Mouse (Mus musculus) heart, embryonic 14.5 days (tissue): Measurements from ENCODE around the gene Phex. TPM values are rescaled to one million over a fixed set of nuclear protein-coding genes. Genes with fewer than 3 reads are reported as not detected.

Source experiments
- ATAC-seq: fragments of 200-750 bp; cut with Nextera tagmentation; 2 replicates; pipeline ENCODE4 v1.8.0; 2017; ENCODE audit warnings: low read depth, moderate TSS enrichment; ENCODE audit not compliant: insufficient number of reproducible peaks, insufficient read depth, low FRiP score
- H3K27ac ChIP-seq, 2 experiments: fragments of 200-500 bp in 1 of 2; fragments of 300-500 bp in 1 of 2; sonication (generic) in 1 of 2; replicated peaks in 1 of 2; 2 replicates each; pipeline ENCODE4 v1.5.1; 2012 to 2014; ENCODE audit warnings: low read depth in 2 of 2, low read length in 2 of 2, control low read depth in 1 of 2, mild to moderate bottlenecking in 1 of 2, mixed read lengths in 1 of 2; ENCODE audit not compliant: control insufficient read depth in 1 of 2, insufficient read depth in 1 of 2
- H3K27me3 ChIP-seq: fragments of 300-500 bp; sonication (generic); 2 replicates; pipeline ENCODE4 v1.6.1; 2014; ENCODE audit warnings: mild to moderate bottlenecking, low read length, control low read depth; ENCODE audit not compliant: control insufficient read depth, insufficient read depth
- H3K36me3 ChIP-seq: fragments of 300-500 bp; sonication (generic); 2 replicates; pipeline ENCODE4 v1.6.1; 2014; ENCODE audit warnings: mild to moderate bottlenecking, control low read depth, low read length, mixed read lengths; ENCODE audit not compliant: control insufficient read depth, insufficient read depth
- H3K4me1 ChIP-seq, 2 experiments: fragments of 200-500 bp in 1 of 2; fragments of 300-500 bp in 1 of 2; sonication (generic) in 1 of 2; 2 replicates each; pipeline ENCODE4 v1.6.1; 2012 to 2014; ENCODE audit warnings: low read length in 2 of 2, control low read depth in 1 of 2, mixed read lengths in 1 of 2; ENCODE audit not compliant: control insufficient read depth in 2 of 2, insufficient read depth in 2 of 2
- H3K4me2 ChIP-seq: fragments of 300-500 bp; sonication (generic); 2 replicates; pipeline ENCODE4 v1.6.1; 2014; ENCODE audit warnings: mild to moderate bottlenecking, low read length
- H3K4me3 ChIP-seq, 2 experiments: fragments of 200-500 bp in 1 of 2; fragments of 300-500 bp in 1 of 2; sonication (generic) in 1 of 2; 2 replicates each; pipeline ENCODE4 v1.5.1; 2012 to 2014; ENCODE audit warnings: low read length in 2 of 2, mild to moderate bottlenecking in 2 of 2, control low read depth in 1 of 2, low read depth in 1 of 2, moderate library complexity in 1 of 2; ENCODE audit not compliant: control insufficient read depth in 1 of 2, insufficient read depth in 1 of 2
- H3K9ac ChIP-seq: fragments of 300-500 bp; sonication (generic); 2 replicates; pipeline ENCODE4 v1.6.1; 2014; ENCODE audit warnings: mild to moderate bottlenecking, low read length
- H3K9me3 ChIP-seq: fragments of 300-500 bp; sonication (generic); 2 replicates; pipeline ENCODE4 v1.6.1; 2016; ENCODE audit warnings: low read length, control low read depth; ENCODE audit not compliant: control insufficient read depth
- WGBS: fragments of 180-500 bp; shearing (Covaris S2); extraction: QIAGEN DNeasy Blood & Tissue Kit; methylation state at CpG from one replicate; pipeline ENCODE4 v1.1.7; 2014; 5-methylcytosine and 5-hydroxymethylcytosine counted together
- polyA plus RNA-seq: library from polyadenylated mRNA; unstranded; fragments of >200 nt; fragmentation: Nextera tagmentation; extraction: Ambion mirVana; gene quantifications from 2 replicates; pipeline ENCODE4 v1.2.1, GENCODE M21; 2014

The Phex gene
- polyA plus RNA-seq, 1 experiment from 2014 or later = 0.26 TPM

DNA sequence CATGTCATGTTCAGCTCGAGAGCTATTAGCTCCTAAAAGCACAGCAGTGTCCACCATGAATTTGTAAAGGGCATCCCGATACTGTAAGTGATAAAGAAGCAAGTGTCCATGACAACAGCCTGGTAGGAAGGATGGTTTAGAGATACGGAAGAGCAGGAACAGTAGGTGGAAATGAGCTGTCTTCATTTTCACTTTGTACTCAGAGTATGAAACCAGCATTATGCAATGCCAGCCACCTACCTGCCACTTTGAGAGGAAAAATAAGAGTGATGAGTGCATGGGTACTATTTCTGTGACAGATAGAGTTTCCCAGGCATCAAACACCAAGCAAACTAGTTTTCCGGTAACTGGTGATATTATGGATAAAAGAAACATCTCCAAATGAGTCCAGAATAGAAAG, 59.6 kb downstream of the Phex start:
- Histone ChIP-seq H3K4me3 (no peak overlapping the region), H3K9ac (no peak overlapping the region), H3K4me2 (no peak overlapping the region), H3K9me3 (no peaks in the 10 kb centered on the region), H3K4me1 (no peaks in the 10 kb centered on the region), H3K36me3 (no peaks in the 10 kb centered on the region), H3K27ac (no peak overlapping the region), H3K27me3 (no peaks in the 10 kb centered on the region)
- 69% methylated on average over 4 of the region's 4 CpGs for WGBS
- ATAC-seq = no peak

DNA sequence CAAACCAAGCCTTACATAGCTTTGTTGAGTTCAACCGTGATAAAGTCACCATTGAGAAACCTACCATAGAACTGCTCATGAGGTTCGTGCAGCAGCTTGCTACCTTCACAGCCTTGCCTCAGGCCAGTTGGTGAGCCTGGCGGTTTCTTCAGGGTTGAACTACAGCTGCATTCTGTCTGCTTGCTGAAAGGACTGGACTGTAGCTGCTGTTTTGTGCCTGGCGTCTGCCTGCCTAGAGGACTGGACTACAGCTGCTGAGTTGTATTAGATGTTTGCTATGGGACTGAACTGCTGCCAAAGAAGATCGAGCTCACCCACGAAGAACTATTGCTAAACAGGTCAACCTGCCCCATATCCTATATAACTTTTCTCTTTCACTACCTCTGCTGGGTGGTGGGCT, 68.9 kb downstream of the Phex start:
- Histone ChIP-seq H3K4me3 (no peak overlapping the region), H3K36me3 (no peaks in the 10 kb centered on the region), H3K27me3 (no peaks in the 10 kb centered on the region), H3K4me2 (no peak overlapping the region), H3K4me1 (no peaks in the 10 kb centered on the region), H3K27ac (no peak overlapping the region), H3K9me3 (no peaks in the 10 kb centered on the region), H3K9ac (no peak overlapping the region)
- WGBS = 68% methylated on average over 6 of the region's 6 CpGs
- no peak for ATAC-seq

DNA sequence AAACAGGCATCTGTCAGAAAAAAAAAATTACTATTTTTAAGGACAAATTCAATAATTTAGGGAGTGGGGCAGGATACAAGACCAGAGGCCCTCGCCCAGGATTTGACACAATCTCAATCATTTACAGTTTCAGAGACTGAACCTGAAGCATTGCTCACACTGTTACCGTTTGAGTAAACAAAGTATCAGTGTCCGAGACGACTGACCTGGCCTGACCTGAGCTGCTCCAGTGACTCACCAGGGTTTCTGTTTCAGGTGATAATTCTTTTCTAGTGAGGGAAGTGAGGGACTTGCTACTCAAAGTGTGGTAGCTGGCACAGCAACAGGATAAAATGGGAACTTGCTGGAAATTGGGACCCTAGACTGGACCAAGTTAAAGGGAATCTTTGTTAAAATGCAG, 80.4 kb downstream of the Phex start:
- Histone ChIP-seq H3K4me2 (no peak overlapping the region), H3K9ac (no peak overlapping the region), H3K27ac (no peak overlapping the region), H3K36me3 (no peaks in the 10 kb centered on the region), H3K4me1 (no peaks in the 10 kb centered on the region), H3K4me3 (no peak overlapping the region), H3K27me3 (no peaks in the 10 kb centered on the region), H3K9me3 (no peaks in the 10 kb centered on the region)
- 34% methylated on average over 4 of the region's 4 CpGs for WGBS
- no peak for ATAC-seq

DNA sequence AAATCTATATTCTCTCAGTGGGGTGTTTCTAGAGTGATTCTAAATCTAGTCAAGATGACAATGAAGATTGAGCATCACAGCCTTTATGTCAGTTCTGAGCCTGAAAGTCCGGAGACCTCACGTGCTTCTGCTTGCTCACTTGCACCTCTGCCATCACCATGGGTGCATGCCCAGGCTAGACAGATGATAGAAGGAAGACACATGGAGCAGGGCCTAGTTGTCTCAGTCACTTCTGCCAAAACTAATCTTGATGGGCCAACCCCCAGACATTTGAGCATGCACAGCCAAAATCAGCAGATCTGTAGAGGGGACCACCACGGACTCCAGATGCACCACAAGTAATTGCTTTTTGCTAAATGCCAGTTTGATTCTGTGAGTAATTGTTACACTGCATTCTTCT, 85.3 kb downstream of the Phex start:
- H3K4me3 ChIP-seq = no peak overlapping the region
- H3K27me3 ChIP-seq = no peaks in the 10 kb centered on the region
- 68% methylated on average over 3 of the region's 3 CpGs for WGBS
- no peak overlapping the region for H3K9ac ChIP-seq
- H3K4me1 ChIP-seq = no peaks in the 10 kb centered on the region
- no peak overlapping the region for H3K4me2 ChIP-seq
- H3K27ac ChIP-seq = no peak overlapping the region
- H3K9me3 ChIP-seq = no peaks in the 10 kb centered on the region
- ATAC-seq = no peak
- H3K36me3 ChIP-seq = no peaks in the 10 kb centered on the region

DNA sequence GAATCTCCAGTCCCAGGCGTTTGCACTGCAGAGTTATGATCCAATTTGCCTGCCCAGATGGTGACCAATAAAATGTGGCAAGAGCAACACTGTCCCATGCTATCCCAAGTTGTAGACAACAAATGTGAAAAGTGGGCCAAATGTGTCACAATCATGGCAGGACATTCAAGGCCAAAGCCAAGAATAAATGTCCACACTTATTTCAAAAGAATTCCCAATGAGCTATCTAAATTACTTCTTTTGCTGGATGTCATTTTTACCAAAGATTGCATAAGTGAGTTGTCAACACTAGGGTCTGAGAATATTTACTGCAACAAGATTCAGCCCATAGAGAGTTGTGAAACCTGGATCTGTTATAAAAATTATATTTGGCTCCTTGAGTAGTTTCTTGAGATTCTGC, 86.7 kb downstream of the Phex start:
- 42% methylated on average over 1 of the region's 1 CpGs for WGBS
- H3K27ac ChIP-seq = no peak overlapping the region
- no peak overlapping the region for H3K9ac ChIP-seq

DNA sequence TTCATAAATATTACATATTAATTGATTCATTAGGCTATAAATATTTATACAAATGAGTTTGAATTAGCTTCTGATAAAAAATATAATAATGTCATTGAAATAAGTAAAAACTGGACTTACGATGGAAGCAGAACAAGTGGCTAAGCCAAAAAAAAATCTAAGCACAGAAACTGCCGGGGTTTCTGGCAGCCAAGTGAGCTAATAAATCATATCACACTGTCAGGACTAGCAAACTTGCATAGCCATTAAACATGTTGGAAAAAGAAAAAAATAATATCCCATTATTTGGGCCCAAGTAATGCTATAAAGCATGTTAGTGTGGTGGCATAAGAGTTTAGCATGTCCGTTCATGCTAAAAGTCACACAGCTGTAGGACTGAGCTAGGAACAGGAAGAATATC, 87.4 kb downstream of the Phex start:
- no peak for ATAC-seq
- H3K27ac ChIP-seq = no peak overlapping the region
- no peaks in the 10 kb centered on the region for H3K27me3 ChIP-seq
- H3K4me3 ChIP-seq = no peak overlapping the region
- no peaks in the 10 kb centered on the region for H3K36me3 ChIP-seq
- 84% methylated on average over 3 of the region's 3 CpGs for WGBS
- H3K9ac ChIP-seq = no peak overlapping the region
- no peaks in the 10 kb centered on the region for H3K9me3 ChIP-seq
- H3K4me2 ChIP-seq = no peak overlapping the region
- no peaks in the 10 kb centered on the region for H3K4me1 ChIP-seq

More for the DNA sequence above, 86.7 kb downstream of the Phex start:
- Histone ChIP-seq H3K9me3 (no peaks in the 10 kb centered on the region), H3K27me3 (no peaks in the 10 kb centered on the region), H3K4me3 (no peak overlapping the region), H3K4me2 (no peak overlapping the region), H3K36me3 (no peaks in the 10 kb centered on the region), H3K4me1 (no peaks in the 10 kb centered on the region)
- no peak for ATAC-seq

DNA sequence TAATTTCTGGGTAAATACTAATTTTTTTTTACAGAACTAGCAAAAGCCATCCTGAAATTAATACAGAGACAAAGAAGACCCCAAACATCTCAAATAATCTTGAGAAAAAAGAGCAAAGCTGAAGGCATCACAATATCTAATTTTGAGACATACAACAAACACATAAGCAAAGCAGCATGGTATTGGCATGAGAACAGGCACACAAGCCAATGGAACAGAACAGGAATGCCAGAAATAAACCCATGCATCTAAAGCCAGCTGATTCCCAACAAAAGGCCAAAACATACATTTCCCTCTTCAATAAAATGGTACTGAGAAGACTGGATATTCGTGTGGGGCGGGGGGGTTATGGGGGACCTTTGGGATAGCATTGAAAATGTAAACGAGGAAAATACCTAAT, 90.7 kb downstream of the Phex start:
- WGBS = 73% methylated on average over 3 of the region's 3 CpGs

DNA sequence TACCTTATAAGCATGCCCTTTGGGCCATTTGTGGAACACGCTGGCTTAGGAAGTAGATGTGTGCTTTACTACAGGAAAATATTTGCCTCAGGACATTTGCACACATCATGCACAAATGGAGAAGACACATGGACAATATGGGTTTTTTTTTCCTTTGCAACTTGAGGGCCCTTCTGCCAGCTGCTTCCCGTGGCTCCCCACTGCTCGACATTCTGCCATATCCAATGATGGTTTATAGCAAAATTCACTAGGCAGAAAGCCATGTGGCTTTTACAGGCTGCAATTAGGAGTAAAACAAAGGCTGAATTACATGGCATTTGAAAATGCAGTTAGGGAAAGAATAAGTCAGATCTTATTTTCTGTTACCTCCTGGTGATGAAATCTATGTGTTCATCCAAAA, 104.8 kb downstream of the Phex start:
- no peak overlapping the region for H3K4me2 ChIP-seq
- H3K36me3 ChIP-seq = no peaks in the 10 kb centered on the region
- no peak for ATAC-seq
- no peaks in the 10 kb centered on the region for H3K9me3 ChIP-seq
- H3K4me1 ChIP-seq = no peaks in the 10 kb centered on the region
- H3K9ac ChIP-seq = no peak overlapping the region
- WGBS = 70% methylated on average over 3 of the region's 3 CpGs
- H3K27me3 ChIP-seq = no peaks in the 10 kb centered on the region
- H3K27ac ChIP-seq = no peak overlapping the region
- no peak overlapping the region for H3K4me3 ChIP-seq

More for the DNA sequence above, 90.7 kb downstream of the Phex start:
- no peaks in the 10 kb centered on the region for H3K4me1 ChIP-seq
- H3K4me2 ChIP-seq = no peak overlapping the region
- H3K27me3 ChIP-seq = no peaks in the 10 kb centered on the region
- no peaks in the 10 kb centered on the region for H3K36me3 ChIP-seq
- no peak overlapping the region for H3K27ac ChIP-seq
- H3K4me3 ChIP-seq = no peak overlapping the region
- H3K9ac ChIP-seq = no peak overlapping the region
- no peaks in the 10 kb centered on the region for H3K9me3 ChIP-seq
- no peak for ATAC-seq
